Mouse (Mus musculus): ENCODE results near the gene Ninl.

The Ninl gene

DNA sequence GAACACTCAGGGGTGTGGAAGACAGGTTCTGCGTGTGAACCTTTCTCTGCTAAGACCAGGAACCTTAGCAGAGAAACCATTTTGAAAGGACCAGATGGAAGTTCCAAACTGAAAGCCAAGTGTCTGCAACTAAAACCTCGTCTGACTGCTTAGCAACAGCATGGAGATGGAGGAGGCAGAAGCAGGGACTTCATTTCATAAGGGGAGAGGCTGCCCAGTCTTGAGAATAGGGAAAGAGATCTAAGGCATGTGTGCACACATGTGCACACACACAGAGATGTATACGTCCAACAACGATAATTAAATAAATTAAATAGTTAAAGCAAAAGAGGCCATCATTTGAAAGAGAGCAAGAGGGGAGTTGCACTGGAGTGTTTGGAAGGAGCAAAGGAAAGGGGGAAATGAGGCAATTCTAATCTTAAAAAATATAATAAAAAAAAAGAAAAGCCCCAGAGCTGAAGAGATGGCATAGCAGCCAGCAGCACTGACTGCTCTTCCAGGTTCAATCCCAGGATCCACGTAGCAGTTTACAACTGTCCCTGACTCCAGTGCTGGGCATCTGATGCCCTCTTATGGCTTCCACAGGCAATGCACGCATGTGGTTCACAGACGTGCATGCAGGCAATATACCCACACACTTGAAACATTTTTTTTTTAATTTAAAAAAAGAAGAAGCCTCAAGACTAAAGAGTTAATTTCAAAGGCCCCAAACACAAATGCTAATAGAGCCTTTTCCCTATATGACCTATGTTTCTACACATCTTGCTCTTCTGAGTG is 38.6 kb downstream of the Ninl start:
- in situ Hi-C loops (cut with MboI, MseI), result loop anchor here (25.0 kb wide), 1 partner anchor 863 kb away; the partner anchor contains the start of gene Zfp120

DNA sequence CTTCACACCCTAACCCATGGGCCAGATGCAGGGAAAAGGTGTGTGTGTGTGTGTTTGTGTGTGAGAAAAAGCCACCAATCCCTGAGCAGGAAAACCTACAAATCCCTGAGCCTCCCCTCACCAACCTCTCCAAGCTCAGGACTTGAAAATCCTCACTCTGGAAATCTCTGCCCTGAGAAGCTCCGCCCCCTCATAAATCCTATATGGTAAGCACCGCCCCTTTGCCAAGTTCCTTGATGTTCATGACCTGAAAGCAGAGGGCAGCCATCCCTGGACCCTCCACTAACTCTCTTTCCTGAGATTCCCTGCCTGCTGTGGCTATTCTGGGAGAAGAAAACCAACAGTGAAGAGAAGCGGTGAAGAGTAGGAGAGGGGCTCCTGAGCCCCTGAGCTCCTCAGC is 40.2 kb downstream of the Ninl start:
- in situ Hi-C loops (cut with MboI, MseI), result no loop called here

DNA sequence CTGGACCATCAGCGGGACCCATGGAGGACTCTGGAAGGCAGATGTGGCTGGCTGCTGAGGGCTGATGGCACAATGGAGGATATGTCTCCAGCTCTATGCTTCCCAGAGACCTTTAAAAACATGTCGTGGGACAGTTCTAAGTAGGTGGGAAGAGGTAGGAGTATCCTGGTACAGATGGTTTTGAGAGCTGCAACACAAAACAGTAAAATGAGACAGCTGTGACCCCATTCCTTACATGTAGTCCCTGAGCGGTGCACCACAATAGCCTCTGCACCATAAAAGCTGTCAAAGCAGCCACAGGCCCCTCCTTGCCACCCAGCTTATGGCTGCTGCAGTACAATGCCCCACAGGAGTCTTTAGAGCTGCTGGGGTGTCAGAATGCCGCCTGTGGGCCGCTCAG is 41.6 kb downstream of the Ninl start:
- in situ Hi-C loops (cut with MboI, MseI), result no loop called here

DNA sequence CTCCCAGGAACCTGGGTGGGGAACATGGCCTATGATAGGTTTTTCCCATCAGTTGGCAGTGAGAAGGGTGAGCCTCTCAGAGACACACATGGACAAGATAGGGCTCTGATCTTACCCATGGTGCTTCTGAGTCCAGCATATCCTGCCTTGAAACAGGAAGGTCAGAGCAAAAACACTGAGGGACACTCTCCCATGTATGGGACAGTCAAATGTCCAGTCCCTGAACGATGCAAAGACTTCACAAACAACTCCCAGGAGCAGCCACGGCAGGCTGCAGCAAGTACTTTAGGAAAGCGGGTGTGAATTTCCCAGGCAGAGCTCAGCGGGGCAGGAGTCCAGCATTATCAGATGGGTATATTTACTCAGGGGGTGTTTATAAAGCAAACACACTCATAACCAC is 43.9 kb downstream of the Ninl start:
- in situ Hi-C loops (cut with MboI, MseI), result no loop called here

DNA sequence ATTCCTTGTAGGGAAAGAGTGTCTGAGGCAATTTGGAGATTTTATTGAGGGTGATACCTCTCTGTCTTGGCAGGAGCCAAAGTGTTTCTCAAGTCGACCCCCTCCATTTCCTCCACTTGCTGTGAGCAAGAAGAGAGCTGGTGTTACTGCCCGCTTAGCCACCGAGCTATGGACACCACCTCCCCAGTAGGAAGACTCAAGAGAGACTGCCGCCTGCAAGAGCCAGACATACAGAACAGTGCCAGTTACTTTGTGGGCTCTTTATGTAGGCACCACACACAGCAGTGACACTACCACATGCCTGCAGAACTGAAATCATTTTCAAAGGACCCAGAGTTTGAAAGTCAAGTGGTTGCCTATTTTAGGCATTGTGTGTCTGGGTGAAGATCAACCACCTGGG is 48.1 kb downstream of the Ninl start:
- in situ Hi-C loops (cut with MboI, MseI), result no loop called here

DNA sequence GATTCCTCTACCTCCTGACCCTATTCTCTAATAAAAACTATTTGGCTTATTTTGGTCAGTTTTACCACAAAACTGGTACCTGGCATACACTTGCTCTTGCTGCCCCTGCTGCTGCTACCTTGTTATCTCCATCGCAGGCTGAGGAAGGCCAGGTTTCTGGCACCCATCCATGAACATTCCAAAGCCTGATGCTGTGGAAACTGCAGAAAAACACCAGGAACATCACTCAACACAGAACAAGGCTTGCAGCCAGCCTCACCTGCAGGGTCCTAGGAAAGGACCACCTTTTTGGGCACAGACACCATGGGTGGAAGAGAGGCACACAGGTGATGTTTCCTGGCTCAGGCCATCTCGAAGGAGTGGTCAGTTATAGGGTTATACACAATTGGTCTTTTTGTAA is 48.7 kb downstream of the Ninl start:
- in situ Hi-C loops (cut with MboI, MseI), result no loop called here

DNA sequence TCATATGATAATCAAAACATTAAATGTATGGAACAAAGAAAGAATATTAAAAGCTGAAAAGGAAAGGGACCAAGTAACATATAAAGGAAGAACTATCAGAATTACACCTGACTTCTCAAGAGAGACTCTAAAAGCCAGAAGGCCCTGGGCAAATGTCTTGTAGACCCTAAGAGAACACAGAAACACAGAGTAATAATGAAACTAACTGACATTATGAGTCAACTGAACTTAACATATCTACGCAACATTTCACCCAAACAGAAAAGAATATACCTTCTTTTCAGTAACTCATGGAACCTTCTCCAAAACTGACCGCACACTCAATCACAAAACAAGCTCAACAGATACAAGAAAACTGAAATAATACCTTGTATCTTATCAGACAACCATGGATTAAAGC is 53.8 kb downstream of the Ninl start:
- in situ Hi-C loops (cut with MboI, MseI), result loop anchor here (10.0 kb wide), 1 partner anchor 709 kb away; no protein-coding TSS in a partner anchor

DNA sequence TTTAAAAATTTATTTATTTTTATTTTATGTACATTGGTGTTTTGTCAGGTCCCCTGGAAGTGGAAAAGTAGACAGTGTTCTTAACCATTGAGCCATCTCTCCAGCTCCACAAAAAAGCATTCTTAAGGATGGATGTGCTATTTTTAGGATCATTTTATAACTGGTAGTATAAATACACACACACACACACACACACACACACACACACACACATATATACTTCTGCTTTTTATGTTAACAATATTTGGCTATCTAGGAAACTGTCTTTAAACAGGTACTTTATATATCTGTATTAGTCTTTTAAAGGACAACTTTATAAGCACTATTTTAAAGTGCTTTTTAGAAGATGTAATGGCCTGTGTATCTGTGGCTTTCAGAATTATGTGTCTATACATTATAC is 57.1 kb downstream of the Ninl start:
- in situ Hi-C loops (cut with MboI, MseI), result loop anchor here (10.0 kb wide), 1 partner anchor 713 kb away; no protein-coding TSS in a partner anchor

DNA sequence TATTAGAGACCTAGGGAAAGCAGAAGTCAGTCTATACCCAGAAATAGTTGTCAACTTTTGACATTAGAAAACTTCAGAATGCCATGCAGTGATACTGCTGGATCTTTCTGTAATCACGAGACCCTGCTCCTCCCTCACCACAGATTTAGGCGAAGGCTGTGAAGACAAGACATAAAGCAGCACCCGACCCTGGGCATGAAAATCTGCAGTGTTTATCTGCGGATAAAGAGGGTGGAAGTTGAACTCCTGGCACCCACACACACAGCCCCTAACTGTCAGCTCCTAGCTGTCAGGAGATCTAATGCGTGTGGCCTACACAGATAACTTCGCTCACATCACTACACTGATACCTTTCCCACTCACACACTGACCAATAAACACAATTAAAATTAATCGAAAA is 57.7 kb downstream of the Ninl start:
- in situ Hi-C loops (cut with MboI, MseI), result loop anchor here (10.0 kb wide), 1 partner anchor 713 kb away; no protein-coding TSS in a partner anchor

DNA sequence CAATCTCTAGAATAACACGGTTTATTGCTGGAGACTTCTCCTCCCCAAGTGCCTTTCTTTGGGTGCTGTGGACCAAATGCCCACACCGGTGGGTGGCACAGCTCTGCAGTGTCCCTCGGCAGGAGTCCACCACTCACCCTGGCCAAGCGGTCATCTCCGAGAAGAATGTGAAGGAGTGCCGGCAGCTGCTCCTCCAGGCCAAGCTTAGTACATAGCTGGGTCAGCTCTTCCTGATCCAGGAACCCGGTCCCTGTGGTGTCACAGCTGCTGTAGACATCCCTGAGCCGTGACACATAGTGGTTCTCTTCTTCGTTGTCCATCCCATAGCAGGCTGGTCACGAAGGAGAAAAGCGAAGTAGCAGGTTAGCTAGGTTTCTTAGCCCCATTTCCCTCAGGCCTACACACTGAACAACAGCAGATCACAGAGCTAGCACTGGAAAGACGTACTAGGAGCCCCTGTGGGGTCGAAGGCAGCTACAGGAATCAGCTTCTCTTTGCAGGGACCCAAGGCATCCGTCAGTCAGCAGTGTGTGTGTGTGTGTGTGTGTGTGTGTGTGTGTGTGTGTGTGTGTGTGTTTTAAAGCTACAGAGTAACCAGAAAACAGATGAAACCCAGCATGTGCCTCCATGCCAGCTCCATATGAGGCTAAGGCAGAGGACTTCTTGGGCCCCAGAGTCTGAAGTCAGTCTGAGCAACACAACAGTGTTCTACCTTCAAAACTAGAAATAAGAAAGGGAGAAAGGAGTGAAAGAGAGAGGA is 59.1 kb downstream of the Ninl start:
- in situ Hi-C loops (cut with MboI, MseI), result loop anchor here (10.0 kb wide), 1 partner anchor 715 kb away; no protein-coding TSS in a partner anchor

DNA sequence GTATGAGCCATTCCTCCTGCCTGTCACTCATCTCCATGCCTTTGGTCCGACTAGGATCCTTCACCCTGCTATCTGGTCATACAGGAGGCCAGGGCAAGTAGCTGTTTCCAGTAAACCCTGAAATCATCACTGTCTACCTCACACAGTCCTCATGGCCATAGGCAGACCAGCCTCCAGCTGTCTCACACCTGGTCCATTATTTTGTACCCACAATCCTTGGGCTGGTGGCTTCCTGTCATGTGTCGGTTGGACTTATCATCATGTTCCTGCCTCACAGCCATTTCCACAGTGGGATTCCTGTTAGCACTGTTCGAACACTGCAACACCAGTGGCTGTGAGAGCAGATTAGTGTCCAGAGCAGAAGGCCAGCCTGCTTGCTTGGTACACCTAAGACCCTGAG is 60.4 kb downstream of the Ninl start:
- in situ Hi-C loops (cut with MboI, MseI), result no loop called here

DNA sequence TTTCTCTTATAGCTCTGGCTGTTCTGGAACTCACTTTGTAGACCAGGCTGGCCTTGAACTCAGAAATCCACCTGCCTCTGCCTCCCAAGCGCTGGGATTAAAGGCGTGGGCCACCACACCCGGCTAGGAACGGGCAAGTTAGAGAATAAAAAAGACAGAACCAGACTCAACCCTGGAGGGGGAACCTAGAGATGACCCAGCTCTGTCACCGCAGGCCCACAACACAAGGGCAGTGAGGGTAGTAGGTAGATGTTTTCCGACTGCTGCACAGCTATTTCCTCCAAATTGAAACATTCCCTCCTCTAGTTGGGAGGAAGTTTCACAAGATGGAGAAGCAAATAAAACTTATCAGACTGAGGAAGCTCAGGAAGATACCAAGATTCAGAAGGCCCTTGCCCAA is 61.5 kb downstream of the Ninl start:
- in situ Hi-C loops (cut with MboI, MseI), result no loop called here

DNA sequence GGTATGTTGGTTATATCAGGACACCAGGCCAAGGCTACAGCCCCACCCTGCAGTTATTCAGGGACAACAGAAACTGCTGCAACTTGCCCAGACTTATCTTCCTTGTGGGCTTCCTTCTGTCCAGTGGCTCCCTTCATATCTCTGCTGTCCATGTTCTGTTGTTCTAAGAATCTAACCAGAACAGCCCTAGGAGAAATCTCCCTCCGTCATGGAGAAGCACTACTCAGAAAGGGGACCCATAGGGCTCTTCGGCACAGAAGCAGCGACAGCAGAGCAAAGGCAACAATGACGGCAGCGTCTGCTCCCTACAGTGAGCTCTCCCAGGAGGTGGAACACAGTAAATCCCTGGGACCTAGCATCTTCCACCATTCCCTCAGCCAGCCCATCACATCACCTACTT is 62.3 kb downstream of the Ninl start:
- in situ Hi-C loops (cut with MboI, MseI), result no loop called here

DNA sequence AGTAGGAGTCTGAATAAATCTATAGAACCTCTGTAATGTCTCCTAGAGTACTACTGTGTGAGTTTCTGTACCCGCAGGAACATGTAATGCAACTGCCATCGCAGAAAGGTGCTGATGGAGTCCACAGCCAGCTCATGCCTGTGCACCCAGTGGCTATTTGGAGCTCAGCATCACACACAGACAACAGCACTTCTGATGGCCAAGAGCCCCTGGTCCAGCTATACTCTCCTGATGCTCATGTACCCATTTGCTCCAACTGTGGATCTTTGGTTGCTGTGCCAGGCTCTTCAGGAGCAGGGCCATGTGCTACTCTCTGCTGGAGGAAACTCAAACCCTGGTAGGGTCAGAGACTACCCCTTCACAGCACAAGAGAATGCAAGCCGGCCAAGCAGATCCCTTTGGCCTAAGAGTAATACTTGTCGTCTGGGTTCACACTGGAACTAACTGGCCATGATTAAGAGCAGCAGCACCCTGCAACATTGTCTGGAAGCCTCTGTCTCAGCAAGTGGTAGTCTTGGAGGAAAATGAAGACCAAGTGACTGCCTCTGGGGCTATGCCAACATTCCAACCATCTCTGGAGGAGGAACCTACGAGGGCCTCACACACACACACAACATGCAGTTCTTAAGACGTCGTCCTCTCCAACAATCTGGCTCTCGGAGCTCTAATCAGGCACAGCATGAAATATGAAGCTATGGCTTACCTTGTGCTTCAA is 65.6 kb downstream of the Ninl start:
- in situ Hi-C loops (cut with MboI, MseI), result loop anchor here (25.0 kb wide), 1 partner anchor 1411 kb away; no protein-coding TSS in a partner anchor

DNA sequence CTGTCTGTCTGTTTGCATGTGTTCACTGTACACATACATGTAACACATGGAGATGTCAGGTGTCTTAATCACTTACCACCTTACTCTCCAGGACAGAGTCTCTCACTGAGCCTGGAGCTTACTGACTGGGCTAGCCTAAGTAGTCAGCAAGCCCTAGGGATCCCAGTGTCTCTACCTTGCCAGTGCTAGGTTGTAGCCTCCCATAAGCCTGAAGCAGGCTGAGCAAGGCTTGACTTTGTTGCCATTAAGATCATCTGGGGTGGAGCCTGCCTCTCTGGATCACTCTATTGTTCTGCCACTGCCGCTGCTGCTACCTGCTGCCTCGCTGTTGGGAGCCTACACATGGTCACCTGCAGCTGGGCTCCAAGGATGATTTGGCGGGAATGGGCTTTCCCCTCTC is 66.5 kb downstream of the Ninl start:
- in situ Hi-C loops (cut with MboI, MseI), result loop anchor here (25.0 kb wide), 1 partner anchor 1410 kb away; no protein-coding TSS in a partner anchor

DNA sequence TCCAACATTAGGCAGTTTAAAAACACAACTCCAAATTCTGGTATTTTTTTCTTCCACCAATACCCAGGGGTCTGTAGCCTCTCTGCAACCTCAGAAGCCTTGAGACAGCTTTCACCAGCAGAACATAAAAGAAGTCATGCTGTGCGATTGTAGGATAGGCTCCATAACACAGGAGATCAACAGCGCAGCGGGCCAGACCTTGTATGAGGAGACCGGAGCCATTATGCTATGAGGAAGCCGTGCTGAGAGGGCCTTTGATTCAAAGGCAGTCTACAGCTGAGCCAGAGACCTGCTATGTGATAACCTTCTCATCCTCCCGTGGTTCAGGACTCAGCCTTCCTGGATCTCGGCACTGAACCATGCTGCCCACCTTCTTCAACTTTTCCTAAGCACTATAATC is 67.3 kb downstream of the Ninl start:
- in situ Hi-C loops (cut with MboI, MseI), result loop anchor here (25.0 kb wide), 1 partner anchor 1410 kb away; no protein-coding TSS in a partner anchor

DNA sequence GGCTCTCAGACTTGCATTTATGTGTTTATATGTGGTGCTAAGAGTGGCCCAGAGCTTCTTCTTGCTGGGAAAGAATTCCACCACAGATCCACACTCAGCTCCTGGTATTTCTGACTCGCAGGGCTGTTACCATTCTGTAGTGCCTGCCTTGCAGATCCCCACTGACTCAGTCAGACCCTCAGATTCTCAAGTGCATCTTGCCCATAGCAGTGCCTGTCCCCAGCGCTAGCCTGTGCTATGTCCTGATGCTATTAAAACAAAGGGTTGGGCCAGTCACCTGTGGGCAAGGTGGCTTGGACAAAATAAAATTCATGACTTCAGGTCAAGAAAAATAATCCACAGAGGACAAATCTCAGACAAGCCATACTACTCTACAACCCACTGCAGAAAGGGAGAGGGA is 70.0 kb downstream of the Ninl start:
- in situ Hi-C loops (cut with MboI, MseI), result loop anchor here (25.0 kb wide), 1 partner anchor 1407 kb away; no protein-coding TSS in a partner anchor

DNA sequence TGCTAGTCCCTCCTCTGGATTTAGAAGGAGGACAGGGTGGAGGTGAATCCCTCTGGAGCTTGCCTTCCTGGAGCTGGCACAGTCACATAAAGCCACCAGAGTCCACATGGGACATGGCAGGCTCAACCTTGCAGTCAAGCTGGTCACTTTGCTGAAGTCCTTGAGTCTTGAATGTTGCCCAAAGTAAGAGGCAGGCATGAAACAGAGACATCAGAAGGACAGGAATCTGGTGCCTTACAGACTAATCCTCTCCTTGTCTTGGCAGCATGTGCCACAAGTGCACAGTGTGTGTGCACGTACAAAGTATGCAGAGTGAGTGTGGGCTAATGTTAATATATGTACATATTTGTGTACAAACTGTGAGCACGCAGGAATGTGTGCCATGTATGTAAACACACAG is 71.7 kb downstream of the Ninl start:
- in situ Hi-C loops (cut with MboI, MseI), result loop anchor here (25.0 kb wide), 1 partner anchor 1405 kb away; no protein-coding TSS in a partner anchor

DNA sequence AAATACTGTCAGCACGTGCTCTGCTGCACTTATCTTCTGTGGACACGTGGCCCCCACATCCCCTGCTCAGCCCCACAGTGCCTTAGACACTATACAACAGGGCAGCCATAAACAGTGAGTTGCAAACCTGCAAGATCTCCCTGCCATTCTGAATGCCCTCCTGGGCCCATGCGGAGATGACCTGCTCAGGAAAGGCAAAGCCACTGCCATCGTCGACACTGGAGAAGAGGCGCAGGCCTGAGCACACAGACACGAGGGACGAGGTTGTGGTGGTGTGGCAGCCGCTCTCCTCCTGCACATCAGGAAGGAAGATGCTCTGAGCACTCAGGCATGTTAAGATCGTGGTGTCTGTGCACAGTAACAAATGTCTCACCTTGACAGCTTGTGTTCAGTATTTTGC is 73.2 kb downstream of the Ninl start:
- in situ Hi-C loops (cut with MboI, MseI), result loop anchor here (25.0 kb wide), 1 partner anchor 1404 kb away; no protein-coding TSS in a partner anchor

DNA sequence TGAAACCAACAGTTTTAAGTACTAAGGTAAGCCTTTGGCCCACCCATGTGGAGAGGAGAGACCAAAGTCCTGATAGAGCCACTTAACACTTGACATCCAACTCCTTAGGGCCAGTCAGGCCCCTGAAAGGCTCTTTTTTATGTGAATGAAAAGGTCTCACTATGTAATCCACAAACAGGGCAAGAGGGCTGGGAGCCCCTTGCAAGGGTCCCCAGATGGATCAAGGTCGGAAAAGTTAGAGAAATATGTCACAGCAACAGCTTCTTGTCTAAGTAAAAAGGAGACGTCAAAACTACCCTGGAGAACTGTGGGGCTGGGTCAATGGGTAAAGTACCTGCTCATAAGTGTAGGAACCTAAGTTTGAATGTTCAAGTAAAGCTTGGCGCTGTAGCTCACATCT is 74.5 kb downstream of the Ninl start:
- in situ Hi-C loops (cut with MboI, MseI), result loop anchor here (25.0 kb wide), 1 partner anchor 1402 kb away; no protein-coding TSS in a partner anchor

DNA sequence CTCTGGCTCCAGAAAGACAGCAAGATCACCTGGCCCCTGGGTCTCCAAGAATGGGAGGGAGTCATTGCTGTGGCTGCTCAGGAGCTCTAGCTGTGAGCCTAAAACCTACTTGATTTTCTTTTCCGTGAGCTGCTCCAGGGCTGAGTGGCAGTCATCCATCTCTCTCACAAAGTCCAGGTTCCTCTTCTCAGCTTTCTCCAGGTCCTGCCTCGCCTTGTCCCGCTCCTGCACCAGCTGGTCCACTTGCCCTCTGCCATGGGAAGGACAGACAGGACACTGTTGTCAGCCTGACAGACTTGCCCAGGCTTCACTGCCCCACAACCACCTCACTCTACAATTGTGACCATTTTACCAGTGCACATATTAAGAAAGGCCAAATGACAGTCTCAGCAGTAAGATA is 75.9 kb downstream of the Ninl start:
- in situ Hi-C loops (cut with MboI, MseI), result loop anchor here (25.0 kb wide), 1 partner anchor 1401 kb away; no protein-coding TSS in a partner anchor

DNA sequence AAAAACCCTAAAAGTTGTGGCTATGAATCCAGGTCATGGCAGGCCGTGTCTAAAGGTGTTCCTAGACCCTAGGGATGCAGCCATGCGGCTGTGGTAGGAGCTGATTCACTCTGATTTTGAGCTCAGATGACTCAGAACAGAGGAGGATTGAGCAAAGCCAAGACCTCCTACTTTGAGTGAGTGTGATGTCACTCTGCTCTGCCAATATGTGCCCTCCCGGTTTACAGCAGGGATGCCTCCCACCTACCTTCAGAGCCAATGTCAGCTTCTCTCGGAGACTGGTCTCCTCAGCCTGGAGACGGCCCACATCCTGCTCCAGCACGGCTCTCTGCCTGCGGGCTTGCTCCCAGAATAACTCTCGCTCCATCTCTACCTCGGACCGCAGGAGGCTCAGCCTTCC is 79.7 kb downstream of the Ninl start:
- in situ Hi-C loops (cut with MboI, MseI), result loop anchor here (25.0 kb wide), 1 partner anchor 1397 kb away; no protein-coding TSS in a partner anchor
